Mouse (Mus musculus) ZHBTc4 (cell line): ENCODE measurements around the gene Serpina12.

Experiments used
- DNase-seq: peaks from one replicate; pipeline ENCODE4 v3.0.0-alpha.2; 2011; ENCODE audit warnings: low read depth, low spot score

Gene Serpina12

DNA sequence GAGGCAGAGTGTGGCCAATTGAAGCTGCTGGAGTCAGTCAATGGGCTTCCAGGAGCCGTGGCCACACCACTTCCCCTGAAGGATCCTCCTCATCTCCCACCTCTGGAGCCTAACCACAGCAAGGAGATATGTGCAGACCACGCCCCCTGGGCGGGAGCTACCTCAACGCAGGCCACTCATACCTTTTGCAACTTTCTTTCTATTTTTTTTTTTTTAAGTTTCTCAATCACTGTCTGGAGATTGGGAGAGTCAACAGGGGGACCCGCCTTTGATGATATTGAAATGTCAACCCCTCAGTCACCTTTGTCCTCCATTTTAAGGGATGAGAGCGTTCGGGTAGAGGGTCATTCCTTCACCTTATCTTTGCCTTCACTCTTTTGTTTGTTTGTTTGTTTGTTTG is at the start of gene Serpina12:
Gene Serpina12, minus strand, starts transcription at position 101 of the 400 bp plus-strand sequence.
- DNase-seq: no peak

DNA sequence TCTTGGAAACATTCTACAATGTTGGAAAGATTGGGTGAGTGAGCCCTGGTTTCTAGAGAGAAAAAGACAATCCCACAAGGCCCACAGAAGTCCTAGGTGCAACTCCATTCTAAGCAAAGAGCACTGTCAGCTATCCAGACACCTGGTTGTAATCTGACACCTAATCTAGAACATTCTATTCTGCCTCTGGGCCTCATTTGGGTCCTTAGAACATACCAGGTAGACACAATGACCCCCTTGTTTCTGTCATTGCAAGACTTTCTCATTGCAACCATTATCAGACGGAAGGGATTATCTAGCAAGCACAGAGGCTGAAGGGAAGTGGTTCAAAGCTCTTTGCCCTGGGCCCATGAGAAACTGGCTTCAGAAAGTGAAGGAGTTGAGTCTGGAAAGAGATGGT is 47.1 kb upstream of the Serpina12 start:
- DNase-seq: no peak

DNA sequence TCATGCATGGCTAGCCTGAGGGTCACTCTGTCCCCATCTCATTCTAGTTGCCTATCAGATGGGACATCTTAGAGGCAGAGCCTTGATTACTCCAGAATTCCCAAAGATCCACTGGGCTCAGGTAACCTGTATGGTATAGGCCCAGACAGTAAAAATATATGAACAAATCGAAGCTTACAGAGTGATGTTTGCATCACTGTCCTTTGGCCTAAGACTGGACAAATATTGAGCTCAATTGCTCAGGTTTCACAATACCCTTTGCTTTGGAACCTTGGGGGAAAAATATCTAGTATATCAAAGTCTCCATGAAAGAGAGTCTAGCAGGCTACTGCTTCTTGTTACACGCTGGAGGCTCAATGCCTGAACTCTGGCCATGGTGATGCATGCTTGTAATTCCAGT is 45.9 kb upstream of the Serpina12 start:
- DNase-seq: no peak

DNA sequence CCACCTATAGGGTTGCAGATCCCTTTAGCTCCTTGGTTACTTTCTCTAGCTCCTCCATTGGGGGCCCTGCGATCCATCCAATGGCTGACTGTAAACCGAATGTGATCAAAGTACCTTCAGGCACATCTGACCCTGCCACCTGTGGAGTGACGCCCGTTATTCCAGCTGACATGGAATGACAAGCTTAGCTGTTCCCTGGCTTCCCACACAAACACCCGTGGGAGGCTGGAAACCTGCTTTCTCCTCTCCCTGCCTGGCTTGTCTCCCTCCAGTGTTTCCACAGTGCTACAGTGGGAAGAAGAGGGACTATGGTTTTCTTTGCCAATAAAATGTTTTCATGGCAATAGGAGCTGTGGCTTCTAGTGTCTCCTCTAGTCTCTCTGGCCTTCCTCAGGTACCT is 28.0 kb upstream of the Serpina12 start:
- no peak for DNase-seq

DNA sequence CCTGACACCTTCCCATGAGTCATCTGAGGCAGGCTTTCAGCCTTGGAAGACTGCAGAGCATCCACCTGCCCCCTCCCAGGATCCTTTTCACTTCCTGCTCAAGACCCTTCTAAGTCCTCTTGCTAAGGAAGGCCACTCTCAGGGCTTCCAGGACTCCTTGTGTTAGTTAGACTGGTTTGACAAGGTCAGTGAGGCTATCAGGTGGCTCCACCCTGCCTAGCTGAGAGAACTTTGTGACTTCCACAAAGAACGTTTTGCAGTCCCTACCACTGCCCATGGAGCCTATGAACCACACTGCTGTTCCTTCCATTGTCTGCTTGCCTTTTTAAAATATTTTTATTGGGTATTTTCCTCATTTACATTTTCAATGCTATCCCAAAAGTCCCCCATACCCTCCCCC is 27.5 kb upstream of the Serpina12 start:
- no peak for DNase-seq

DNA sequence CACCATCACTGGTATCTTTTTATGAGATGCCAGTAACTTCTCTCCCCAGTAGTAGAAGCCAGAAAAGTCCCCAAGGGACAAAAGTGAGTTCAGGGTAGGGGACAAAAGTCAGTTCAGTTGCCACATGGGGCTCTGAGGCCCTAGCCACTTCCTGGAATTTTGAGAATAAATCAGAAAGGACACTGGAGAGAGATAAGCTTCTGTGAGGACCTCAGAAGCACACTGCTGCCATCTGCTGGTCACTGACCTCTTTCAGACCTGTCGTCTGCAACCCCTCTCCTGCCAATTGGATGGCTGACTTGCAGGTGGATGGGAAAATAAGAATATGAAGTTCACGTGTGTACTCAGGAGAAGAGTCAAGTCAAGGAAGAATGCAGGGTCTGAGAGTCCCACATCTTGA is 25.4 kb upstream of the Serpina12 start:
- DNase-seq: peak; percentile 75

DNA sequence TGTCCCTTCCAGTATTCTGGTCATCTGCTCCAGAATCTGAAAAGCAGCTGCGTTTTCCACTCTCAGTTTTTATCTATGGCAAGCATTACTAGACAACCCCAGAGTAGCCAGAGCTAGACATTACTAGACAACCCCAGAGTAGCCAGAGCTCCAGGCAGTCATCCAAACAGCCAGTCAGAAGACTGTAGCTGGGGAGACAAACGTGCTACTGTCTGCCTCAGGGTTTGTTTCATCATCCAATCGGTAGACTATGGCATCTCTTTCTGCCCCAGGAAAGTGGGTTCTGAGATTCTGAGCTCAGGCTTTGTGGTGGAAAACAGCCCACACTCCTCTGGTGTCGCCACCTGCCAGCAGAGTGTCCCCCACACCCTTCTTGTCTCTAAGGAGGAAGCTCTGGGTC is 23.3 kb upstream of the Serpina12 start:
- peak; percentile 39 for DNase-seq

DNA sequence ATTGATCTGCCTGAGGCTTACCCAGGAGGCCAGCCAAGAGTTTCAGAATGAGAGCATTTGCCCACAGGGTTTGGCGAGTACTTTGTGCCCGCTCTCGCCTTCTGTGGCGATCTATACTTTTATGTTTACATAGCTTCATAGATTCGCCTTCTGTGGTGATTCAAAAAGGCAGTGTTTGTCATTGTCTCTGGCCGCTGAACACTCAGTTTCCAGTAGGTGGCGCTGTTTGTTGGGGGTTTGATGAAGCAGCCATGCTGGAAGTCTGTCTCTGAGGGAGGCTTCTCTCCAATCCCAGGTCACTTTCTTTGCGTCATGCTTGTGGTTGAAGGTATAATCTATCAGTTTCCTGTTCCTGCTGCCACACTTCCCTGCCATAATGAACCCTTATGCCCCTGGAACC is 22.0 kb upstream of the Serpina12 start:
- peak; percentile 79 for DNase-seq

DNA sequence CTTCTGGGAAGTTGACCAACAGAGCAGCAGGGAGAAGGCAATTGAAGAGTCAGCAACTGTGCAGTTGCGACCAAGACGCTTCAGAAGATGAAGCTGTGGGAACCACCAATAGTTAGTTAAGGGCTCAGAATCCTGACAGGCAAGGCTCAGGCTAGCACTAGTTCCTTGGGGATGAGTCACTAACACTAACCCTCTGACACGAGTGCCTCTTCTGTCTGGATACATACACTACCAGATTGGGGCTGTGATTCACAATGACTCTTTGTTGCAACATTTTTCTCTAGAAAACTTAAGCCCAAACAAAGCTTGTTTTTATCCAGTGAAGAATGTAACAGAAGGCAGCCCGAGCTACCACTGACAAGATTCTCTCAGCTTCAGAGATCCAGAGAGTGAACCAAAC is 20.8 kb upstream of the Serpina12 start:
- DNase-seq: no peak

DNA sequence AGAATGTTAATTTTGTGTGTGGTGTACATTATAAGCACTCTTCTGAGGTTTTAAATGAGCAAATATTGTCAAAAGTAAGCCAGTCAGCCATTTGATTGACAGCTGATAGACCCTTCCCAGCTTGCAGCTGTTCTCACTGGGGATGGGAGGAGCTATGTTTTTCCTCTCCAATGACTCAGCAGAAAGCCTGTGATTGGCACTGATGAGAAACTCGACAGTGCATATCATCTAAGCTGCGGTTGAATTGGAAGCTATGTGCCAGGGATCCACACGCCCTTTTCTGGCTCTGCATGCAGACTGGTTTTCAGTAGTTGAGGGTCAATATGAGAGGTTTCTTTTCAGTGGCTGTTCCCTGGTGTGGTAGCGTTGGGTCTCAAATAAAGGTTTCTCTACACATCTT is 20.3 kb upstream of the Serpina12 start:
- peak; percentile 51 for DNase-seq

DNA sequence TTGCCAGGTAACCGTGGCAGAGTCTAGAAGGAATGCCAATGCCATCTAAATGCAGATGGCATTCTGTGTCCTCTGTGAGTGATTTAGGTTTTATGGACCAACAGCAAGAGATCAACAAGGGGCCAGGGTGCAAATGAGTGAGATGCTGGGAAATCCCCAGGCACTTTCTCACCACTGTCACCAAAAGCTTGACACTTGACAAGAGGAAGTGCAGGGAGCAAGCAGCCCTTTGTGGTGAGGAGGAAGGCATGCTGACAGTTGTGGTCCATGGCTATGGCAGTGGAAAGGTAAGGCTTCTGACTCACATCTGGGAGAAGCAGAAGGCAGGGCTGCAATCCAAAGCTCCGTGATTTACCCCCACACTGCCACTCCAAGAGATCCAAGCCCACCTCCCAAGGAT is 17.6 kb upstream of the Serpina12 start:
- no peak for DNase-seq

DNA sequence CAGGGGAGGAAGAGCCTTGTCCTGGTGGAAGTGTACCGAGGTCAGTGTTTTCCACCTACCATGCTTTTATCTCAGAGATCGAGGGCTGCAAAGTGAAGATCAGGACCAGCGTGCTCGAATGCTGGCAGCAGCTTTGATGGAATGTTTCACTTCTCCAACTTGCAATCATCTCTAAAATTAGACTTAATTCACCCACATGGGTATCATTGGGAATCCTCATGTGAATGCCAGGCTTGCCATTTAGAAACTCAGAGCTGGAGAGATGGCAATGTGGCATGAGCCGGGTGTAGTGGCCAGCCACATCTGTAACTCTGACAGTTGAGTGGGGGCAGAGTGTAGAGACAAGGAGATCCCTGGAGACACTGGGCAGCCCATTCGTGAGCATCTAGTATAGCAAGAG is 15.9 kb upstream of the Serpina12 start:
- DNase-seq: no peak

DNA sequence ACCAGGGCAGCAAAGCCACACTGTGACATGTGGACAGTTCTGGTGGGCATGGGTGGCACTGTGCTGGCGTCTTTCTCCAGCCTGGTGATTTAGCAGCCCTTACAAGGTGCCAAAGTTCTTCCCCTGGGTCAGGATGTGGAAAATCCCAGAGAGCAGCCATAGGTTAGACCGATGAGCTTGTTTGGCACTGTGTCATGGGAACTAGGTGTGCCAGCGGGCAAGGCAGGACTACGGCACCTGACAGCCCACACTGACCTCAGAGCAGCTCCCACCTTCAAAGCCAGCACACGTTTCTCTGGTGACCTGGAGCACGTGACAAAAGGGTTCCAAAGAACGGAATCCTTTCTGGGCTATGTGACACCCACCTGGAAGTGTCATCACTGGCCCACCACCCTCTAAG is 13.3 kb upstream of the Serpina12 start:
- no peak for DNase-seq

DNA sequence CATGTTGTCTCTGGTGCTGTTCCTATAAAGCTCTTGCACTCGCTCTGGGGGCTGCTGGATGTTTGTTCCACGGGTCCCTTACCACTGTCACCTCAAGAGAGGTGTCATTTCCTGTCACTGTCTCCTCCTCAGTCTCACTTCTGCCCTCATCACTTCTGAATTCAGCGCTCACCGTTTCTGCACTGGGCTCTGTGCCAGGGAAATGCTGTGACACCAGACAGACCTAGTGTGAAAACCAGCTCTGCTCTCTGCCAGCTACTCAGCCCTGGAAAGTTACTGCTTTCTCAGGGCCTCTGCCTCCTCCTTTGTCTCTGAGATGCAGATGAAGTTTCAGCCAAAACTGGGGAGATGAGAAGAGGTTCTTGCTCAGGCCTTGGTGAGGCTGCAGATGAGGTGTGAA is 12.8 kb upstream of the Serpina12 start:
- no peak for DNase-seq

DNA sequence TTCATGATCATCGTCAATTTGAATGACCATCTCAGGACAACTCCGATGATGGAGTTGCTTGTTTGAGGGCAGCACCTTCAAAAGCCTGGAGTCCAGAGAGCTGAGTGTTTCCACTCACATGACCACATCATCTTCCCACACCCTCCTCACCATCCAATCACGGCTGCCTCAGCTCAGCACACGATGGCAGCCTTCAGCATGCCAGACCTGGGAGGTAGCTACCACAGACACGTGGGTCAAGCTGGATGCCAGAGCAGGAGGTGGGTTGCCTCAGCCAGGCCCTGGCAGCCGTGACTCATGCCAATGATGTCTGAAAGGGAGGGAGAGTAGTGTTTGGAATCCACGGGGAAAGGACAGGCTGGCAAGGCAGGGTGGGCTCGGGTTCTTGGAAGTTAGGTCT is 11.5 kb upstream of the Serpina12 start:
- DNase-seq: no peak

DNA sequence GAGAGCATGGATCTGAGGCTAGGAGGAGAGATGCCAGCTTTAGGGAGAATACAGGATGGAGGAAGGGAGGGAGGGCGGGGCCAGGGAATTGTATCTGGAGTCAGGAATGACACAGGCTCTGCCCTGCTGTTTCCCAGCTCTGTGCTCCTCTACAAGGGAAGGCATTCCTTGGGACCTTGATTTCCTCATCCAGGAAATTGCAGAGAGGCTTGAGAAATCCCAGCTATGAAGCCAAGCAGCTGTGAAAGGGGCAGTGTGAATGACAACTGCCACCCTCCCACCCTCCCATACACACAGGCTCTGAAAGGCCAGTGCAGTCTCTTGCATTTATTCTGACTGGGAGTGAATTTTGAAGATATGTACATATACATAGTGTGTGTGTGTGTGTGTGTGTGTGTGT is 9.8 kb upstream of the Serpina12 start:
- DNase-seq: peak; percentile 26

DNA sequence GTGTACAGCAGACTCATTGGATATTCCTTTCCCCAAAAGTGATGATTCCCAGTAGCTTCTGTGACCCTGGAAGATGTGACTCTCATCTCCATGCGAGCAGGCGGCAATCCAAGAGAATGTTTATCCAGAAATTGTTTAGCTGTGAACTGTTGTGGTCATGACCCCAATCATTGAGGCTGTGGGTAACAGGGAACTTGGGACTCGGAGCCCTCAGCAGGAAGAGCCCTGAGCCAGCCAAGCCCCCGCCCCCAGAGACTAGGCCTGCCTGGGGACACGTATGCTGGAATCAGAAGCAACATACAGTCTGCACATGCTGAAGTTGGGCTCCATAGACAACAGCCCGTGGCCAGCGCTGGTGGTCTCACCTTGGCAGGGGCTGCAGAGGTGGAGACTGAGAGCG is 1.5 kb upstream of the Serpina12 start:
- no peak for DNase-seq

DNA sequence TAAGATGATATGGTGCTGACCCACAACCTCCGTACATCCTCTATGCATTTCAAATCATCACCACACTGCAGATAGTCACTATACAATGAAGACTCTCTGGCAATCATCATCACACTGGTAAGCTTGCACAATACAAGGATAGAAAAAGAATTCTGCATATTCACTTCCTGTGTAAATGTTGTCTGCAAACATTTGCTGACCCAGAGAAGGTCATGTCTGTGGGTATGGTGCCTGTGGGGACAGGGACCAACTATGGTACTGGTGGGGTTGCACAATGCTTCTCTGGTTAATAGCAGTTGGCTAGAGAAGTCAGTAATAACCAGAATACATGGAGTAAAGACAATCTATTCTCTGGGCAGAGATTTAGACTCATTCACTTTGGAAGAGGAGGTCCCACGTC is 1.5 kb downstream of the Serpina12 start:
- DNase-seq: no peak

DNA sequence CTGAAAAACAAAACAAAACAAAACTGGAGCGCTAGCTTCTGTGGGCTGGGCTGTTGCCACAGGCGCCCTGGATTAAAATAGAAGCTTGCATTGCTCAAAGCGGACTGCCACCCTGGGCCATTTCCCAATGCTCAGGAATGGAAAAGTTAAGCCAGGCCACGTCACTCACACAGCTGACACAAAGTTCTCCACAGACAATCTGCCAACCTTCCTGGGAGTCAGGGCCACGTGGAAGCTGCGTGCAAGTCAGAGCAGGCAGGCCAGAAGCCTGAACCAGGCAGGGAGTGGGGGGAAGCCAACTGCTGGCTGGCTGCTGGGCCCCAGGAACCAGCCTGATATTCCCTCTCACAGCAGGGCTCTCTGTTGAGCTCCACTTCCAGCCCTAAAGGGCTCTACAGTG is 2.8 kb downstream of the Serpina12 start:
- DNase-seq: peak; percentile 15

DNA sequence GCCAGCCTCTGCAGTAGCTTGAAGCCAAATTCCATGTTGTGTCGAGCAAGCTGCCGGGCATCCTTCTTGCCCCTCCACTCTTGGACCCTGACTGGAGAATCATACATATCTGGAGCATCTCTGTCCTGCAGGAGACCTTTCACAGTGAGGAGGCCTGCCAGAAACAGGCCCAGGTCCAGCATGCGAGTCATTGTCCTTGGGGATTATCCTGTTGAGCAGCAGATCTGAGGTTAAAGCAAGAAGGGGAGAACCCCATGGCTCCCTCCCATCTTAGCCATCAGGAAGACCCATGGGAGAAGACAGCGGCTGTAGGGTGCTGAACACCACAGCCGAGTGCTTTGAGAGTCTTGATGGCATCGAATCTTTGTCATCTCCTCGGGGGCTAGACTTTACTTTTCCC is 6.1 kb downstream of the Serpina12 start:
- DNase-seq: no peak

DNA sequence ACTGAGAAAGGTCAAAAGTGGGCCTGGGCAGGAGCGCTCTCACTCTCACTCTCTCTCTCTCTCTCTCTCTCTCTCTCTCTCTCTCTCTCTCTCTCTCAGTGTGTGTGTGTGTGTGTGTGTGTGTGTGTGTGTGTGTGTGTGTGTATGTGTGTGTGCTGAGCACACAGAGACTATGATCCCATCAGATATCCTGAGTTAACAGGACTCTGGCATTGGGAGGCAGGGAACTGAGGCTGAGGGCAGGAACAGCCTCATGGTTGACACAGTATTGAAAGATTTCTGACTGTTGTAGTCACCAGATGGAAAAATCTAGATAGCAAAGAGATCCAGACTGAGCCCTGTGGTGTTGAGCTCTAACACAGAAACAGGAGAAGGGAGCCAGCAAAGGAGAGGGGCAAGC is 10.5 kb downstream of the Serpina12 start:
- no peak for DNase-seq

DNA sequence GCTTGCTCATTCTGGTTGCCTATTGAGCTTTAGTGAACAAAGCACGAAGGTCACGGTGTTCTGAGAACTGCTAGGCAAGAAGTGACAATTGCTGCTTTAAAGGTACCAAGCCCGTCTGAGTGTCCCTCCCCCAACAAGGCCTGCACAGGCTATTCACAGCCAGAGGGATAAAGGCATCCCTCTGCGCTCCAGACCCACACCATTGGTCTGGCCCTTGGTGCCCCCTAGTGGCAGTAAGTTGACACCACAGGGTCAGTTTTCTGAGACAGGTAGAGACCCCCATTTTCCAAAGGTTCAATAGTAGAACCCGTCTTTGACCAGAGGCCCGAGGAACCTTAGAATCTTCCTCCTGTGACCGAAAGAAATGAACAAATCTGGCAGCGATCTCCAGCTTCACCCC is 14.3 kb downstream of the Serpina12 start:
- DNase-seq: peak; percentile 56

DNA sequence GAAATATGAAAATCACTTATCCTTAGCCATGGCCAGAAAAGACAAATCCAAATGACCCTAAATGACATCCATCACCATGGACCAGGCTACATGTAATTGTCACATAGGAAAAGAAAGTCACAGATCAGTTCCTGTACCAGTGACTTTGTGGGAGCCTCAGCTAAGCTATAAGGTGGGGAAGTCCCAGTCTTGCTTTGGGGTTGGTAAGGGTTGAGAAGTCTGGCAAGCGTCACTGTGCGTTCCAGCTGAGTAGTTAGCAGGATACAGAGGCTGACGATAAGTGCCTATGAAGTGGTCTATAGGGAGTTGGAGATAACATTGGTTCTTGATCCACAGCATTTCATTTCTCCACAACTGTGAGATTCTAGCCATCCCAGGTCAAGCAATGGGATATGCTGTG is 29.0 kb downstream of the Serpina12 start:
- no peak for DNase-seq

DNA sequence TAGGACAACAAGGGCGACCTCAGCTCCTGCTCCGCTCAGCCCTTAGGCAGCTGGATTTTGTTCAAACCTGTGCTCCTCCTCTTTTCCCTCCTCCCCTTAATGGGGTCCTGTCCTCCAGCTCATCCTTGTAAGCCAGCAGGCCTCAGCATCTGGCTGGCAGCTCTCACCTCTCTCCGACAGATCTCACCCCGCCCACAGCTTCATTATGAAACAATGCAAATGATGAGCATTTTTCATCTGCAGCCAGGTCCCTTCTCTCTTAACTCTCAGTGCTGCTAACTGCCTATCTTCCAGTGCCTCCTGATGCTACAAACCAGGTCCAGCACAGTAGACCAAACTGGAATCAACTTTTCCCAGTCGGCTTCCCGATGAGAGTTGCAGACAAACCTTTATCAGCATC is 30.6 kb downstream of the Serpina12 start, which contains the start of gene Serpina9:
Gene Serpina9, minus strand, starts transcription at position 136 of the 400 bp plus-strand sequence.
- no peak for DNase-seq

DNA sequence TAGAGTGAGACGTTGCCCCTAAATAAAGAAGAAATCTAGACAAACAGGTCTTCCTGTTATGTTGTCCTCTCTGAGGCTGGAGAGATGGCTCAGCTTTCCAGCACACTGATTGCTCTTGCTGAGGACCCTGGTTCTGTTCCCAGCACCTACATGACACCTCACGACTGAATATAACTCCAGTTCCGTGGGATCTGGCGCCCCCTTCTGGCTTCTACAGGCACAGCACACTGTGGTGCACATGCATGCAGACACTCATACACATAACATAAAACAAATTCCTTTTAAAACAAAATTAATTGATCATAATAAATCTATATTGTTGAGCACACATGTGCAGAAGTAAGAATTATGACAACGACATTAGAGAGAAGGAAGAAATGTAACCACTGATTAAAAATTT is 39.6 kb downstream of the Serpina12 start:
- DNase-seq: peak; percentile 12
